Mouse (Mus musculus): ENCODE data around the gene Ctps2. TPM values are rescaled to one million over a fixed set of nuclear protein-coding genes. Genes with fewer than 3 reads are reported as not detected.

Ctps2 gene
- polyA plus RNA-seq, 1 experiment from 2014 or later, result 73.4 TPM

- no peak overlapping the region for H3K27ac ChIP-seq (ENCODE audit: low read depth, low read length)
- no peaks in the 10 kb centered on the region for H3K4me1 ChIP-seq (replicated peaks; ENCODE audit: control insufficient read depth, insufficient read depth, low read length)
- H3K9ac ChIP-seq (ENCODE audit: low read depth, low read length), result no peak overlapping the region
- WGBS, result 83% methylated on average over 3 of the region's 3 CpGs
- H3K27me3 ChIP-seq (replicated peaks; ENCODE audit: control insufficient read depth, insufficient read depth, low read length), result no peaks in the 10 kb centered on the region
- H3K36me3 ChIP-seq (ENCODE audit: control insufficient read depth, insufficient read depth, low read length), result no peaks in the 10 kb centered on the region
- H3K4me3 ChIP-seq (ENCODE audit: low read depth, low read length), result no peak overlapping the region
- no peaks in the 10 kb centered on the region for H3K9me3 ChIP-seq (ENCODE audit: control insufficient read depth, low read length)
- ATAC-seq (replicated peaks; ENCODE audit: low FRiP score), result no peak
- DNase-seq (ENCODE audit: low spot score), result no peak
- H3K4me2 ChIP-seq, result no peak overlapping the region
These were observed 56.9 kb downstream of the Ctps2 start for GRCm38 (mm10) chrX:162957921-162958320.

DNA sequence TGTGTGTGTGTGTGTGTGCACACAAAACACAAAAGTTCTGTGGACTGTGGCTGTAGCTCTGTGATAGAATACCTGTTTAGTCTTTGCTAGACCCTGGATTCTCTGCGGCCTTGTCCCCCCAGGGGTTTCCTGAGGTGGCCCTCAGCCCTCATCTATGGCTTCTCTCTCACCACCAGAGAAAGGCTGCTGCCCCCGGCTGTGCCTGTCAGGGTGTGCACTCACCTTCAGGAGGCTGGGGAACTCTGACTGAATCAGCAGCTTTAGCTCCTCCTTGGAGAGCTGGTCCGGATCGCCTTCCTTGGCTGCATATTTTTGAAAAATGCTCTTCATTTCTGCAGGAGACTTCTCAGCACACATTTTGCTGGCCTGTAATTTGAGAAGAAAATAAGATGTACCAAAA is 62.8 kb downstream of the Ctps2 start:
- H3K4me1 ChIP-seq (replicated peaks; ENCODE audit: control insufficient read depth, insufficient read depth, low read length), result no peaks in the 10 kb centered on the region
- 67% methylated on average over 4 of the region's 4 CpGs for WGBS
- ATAC-seq (replicated peaks; ENCODE audit: low FRiP score) (no peak), DNase-seq (ENCODE audit: low spot score) (no peak)
- H3K9ac ChIP-seq (ENCODE audit: low read depth, low read length), result no peak overlapping the region
- no peak overlapping the region for H3K27ac ChIP-seq (ENCODE audit: low read depth, low read length)
- no peaks in the 10 kb centered on the region for H3K36me3 ChIP-seq (ENCODE audit: control insufficient read depth, insufficient read depth, low read length)
- H3K9me3 ChIP-seq (ENCODE audit: control insufficient read depth, low read length), result no peaks in the 10 kb centered on the region
- no peak overlapping the region for H3K4me3 ChIP-seq (ENCODE audit: low read depth, low read length)
- no peak overlapping the region for H3K4me2 ChIP-seq
- 0 out of 2 replicates have a peak, but pooled peaks cover 3% of the 10 kb centered on the region for H3K27me3 ChIP-seq (replicated peaks; ENCODE audit: control insufficient read depth, insufficient read depth, low read length)

- no peaks in the 10 kb centered on the region for H3K36me3 ChIP-seq (ENCODE audit: control insufficient read depth, insufficient read depth, low read length)
- no peaks in the 10 kb centered on the region for H3K4me1 ChIP-seq (replicated peaks; ENCODE audit: control insufficient read depth, insufficient read depth, low read length)
- no peak within 1 kb of the TSS for H3K4me3 ChIP-seq (ENCODE audit: low read depth, low read length)
- H3K9ac ChIP-seq (ENCODE audit: low read depth, low read length), result no peak within 1 kb of the TSS
- no peak within 1 kb of the TSS for H3K27ac ChIP-seq (ENCODE audit: low read depth, low read length)
- no peak within 1 kb of the TSS for H3K4me2 ChIP-seq
- no peak for ATAC-seq (replicated peaks; ENCODE audit: low FRiP score)
- H3K9me3 ChIP-seq (ENCODE audit: control insufficient read depth, low read length), result no peaks in the 10 kb centered on the region
- 0 out of 2 replicates have a peak, but pooled peaks cover 3% of the 10 kb centered on the region for H3K27me3 ChIP-seq (replicated peaks; ENCODE audit: control insufficient read depth, insufficient read depth, low read length)
- WGBS, result 40% methylated on average over 3 of the region's 3 CpGs
- DNase-seq (ENCODE audit: low spot score), result no peak
These were observed 63.3 kb downstream of the Ctps2 start, which contains the start of gene S100g for GRCm38 (mm10) chrX:162964383-162964782. Gene S100g, minus strand, starts transcription at chrX:162964599.

DNA sequence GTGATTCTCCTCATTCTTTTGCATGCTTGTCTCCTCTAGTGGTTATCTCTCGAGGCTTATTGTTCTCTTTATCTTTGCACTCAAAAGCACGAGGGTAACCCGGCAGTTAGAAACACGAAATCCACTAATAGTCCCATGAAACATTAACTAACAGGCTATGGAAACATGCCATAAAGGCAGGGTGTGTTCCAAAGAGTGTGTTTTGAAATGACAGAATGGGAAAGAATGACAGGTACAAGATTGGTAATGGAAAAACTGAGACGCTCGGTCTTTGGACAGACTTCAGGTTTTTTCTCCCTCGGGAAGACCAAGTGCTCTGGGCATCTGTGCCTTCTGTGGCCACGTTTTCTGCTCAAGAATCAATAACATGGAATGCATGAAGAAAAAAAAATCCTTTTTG is 66.4 kb downstream of the Ctps2 start:
- ATAC-seq (replicated peaks; ENCODE audit: low FRiP score) (no peak), DNase-seq (ENCODE audit: low spot score) (no peak)
- no peak overlapping the region for H3K4me3 ChIP-seq (ENCODE audit: low read depth, low read length)
- H3K27me3 ChIP-seq (replicated peaks; ENCODE audit: control insufficient read depth, insufficient read depth, low read length), result 0 out of 2 replicates have a peak, but pooled peaks cover 3% of the 10 kb centered on the region
- no peaks in the 10 kb centered on the region for H3K4me1 ChIP-seq (replicated peaks; ENCODE audit: control insufficient read depth, insufficient read depth, low read length)
- no peaks in the 10 kb centered on the region for H3K9me3 ChIP-seq (ENCODE audit: control insufficient read depth, low read length)
- H3K4me2 ChIP-seq, result no peak overlapping the region
- H3K27ac ChIP-seq (ENCODE audit: low read depth, low read length), result no peak overlapping the region
- 67% methylated on average over 8 of the region's 8 CpGs for WGBS
- no peaks in the 10 kb centered on the region for H3K36me3 ChIP-seq (ENCODE audit: control insufficient read depth, insufficient read depth, low read length)
- no peak overlapping the region for H3K9ac ChIP-seq (ENCODE audit: low read depth, low read length)

GRCm38 (mm10) chrX:162976194-162976593 is 75.2 kb downstream of the Ctps2 start:
- no peak overlapping the region for H3K27ac ChIP-seq (ENCODE audit: low read depth, low read length)
- no peaks in the 10 kb centered on the region; the same call in 1 of the 2 replicates for H3K36me3 ChIP-seq (ENCODE audit: control insufficient read depth, insufficient read depth, low read length)
- H3K4me3 ChIP-seq (ENCODE audit: low read depth, low read length), result no peak overlapping the region
- H3K4me2 ChIP-seq, result no peak overlapping the region
- H3K4me1 ChIP-seq (replicated peaks; ENCODE audit: control insufficient read depth, insufficient read depth, low read length), result no peaks in the 10 kb centered on the region
- ATAC-seq (replicated peaks; ENCODE audit: low FRiP score), result no peak
- H3K9ac ChIP-seq (ENCODE audit: low read depth, low read length), result no peak overlapping the region
- no peaks in the 10 kb centered on the region for H3K9me3 ChIP-seq (ENCODE audit: control insufficient read depth, low read length)
- 50% methylated on average over 3 of the region's 3 CpGs for WGBS
- no peak for DNase-seq (ENCODE audit: low spot score)
- no peaks in the 10 kb centered on the region for H3K27me3 ChIP-seq (replicated peaks; ENCODE audit: control insufficient read depth, insufficient read depth, low read length)

DNA sequence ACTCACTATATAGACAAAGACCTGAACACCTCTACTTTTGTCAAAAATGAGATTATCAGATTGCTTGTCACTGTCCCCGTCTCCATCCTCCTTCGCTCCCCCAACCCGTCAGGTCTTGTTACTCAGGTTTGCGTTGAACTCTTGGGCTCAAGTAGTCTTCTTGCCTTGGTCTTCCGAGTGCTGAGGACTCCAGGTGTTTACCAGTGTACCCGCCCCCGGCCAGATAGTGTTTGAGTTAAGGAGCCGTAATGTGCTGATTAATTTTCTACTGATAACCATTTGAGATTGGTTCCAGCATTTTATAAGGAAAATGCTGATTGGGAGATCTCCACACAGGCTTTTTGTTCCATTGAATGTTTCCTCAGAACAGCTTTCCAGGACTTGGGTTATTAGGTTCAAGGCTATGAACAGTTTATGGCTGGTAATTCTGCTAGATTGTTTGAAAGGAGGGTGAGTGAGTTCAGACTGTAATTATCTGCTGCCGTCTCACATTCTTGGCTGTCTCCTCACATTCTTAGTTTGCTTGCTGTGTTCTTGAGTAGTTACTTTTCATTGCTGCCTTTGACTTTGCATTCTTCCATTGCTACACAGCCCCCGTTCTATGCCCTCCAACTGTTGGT is 85.9 kb downstream of the Ctps2 start:
- H3K4me2 ChIP-seq, result no peak overlapping the region
- H3K27ac ChIP-seq (ENCODE audit: low read depth, low read length), result no peak overlapping the region
- ATAC-seq (replicated peaks; ENCODE audit: low FRiP score) (no peak), DNase-seq (ENCODE audit: low spot score) (no peak)
- H3K9ac ChIP-seq (ENCODE audit: low read depth, low read length), result no peak overlapping the region
- H3K9me3 ChIP-seq (ENCODE audit: control insufficient read depth, low read length), result no peaks in the 10 kb centered on the region
- no peaks in the 10 kb centered on the region for H3K36me3 ChIP-seq (ENCODE audit: control insufficient read depth, insufficient read depth, low read length)
- H3K4me3 ChIP-seq (ENCODE audit: low read depth, low read length), result no peak overlapping the region
- no peaks in the 10 kb centered on the region for H3K4me1 ChIP-seq (replicated peaks; ENCODE audit: control insufficient read depth, insufficient read depth, low read length)
- no peaks in the 10 kb centered on the region for H3K27me3 ChIP-seq (replicated peaks; ENCODE audit: control insufficient read depth, insufficient read depth, low read length)
- 94% methylated on average over 10 of the region's 10 CpGs for WGBS

- ATAC-seq (replicated peaks; ENCODE audit: low FRiP score) (no peak), DNase-seq (ENCODE audit: low spot score) (no peak)
- Histone ChIP-seq H3K9ac (ENCODE audit: low read depth, low read length) (no peak overlapping the region), H3K27ac (ENCODE audit: low read depth, low read length) (no peak overlapping the region), H3K36me3 (ENCODE audit: control insufficient read depth, insufficient read depth, low read length) (no peaks in the 10 kb centered on the region), H3K4me1 (replicated peaks; ENCODE audit: control insufficient read depth, insufficient read depth, low read length) (no peaks in the 10 kb centered on the region), H3K9me3 (ENCODE audit: control insufficient read depth, low read length) (no peaks in the 10 kb centered on the region), H3K4me3 (ENCODE audit: low read depth, low read length) (no peak overlapping the region), H3K4me2 (no peak overlapping the region), H3K27me3 (replicated peaks; ENCODE audit: control insufficient read depth, insufficient read depth, low read length) (no peaks in the 10 kb centered on the region)
- 82% methylated on average over 4 of the region's 4 CpGs for WGBS
These were observed 90.4 kb downstream of the Ctps2 start for GRCm38 (mm10) chrX:162991396-162991795.

DNA sequence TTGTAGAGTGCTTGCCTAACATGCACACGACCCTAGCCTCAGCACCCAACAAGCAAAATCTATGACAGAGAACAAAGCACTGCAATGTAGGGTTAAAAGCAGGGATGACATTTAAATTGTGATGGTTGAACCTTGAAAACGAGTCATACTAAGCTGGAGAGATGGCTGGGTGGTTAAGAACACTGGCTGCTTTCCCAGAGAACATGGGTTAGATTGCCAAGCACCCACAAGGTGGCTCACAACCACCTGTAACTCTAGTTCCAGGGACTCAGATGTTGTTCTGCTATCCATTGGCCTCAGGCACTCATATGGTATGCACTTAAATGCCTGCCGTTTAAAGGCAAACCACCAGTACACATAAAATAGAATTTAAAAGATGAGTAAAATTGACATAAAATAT is 91.1 kb downstream of the Ctps2 start:
- DNase-seq (ENCODE audit: low spot score), result no peak
- Histone ChIP-seq H3K9me3 (ENCODE audit: control insufficient read depth, low read length) (no peaks in the 10 kb centered on the region), H3K27me3 (replicated peaks; ENCODE audit: control insufficient read depth, insufficient read depth, low read length) (no peaks in the 10 kb centered on the region), H3K27ac (ENCODE audit: low read depth, low read length) (no peak overlapping the region), H3K4me1 (replicated peaks; ENCODE audit: control insufficient read depth, insufficient read depth, low read length) (no peaks in the 10 kb centered on the region), H3K36me3 (ENCODE audit: control insufficient read depth, insufficient read depth, low read length) (no peaks in the 10 kb centered on the region), H3K4me2 (no peak overlapping the region), H3K4me3 (ENCODE audit: low read depth, low read length) (no peak overlapping the region), H3K9ac (ENCODE audit: low read depth, low read length) (no peak overlapping the region)
- 73% methylated on average over 3 of the region's 3 CpGs for WGBS
- ATAC-seq (replicated peaks; ENCODE audit: low FRiP score), result no peak

- H3K4me2 ChIP-seq, result no peak overlapping the region
- no peak overlapping the region for H3K4me3 ChIP-seq (ENCODE audit: low read depth, low read length)
- DNase-seq (ENCODE audit: low spot score), result no peak
- ATAC-seq (replicated peaks; ENCODE audit: low FRiP score), result no peak
- H3K9ac ChIP-seq (ENCODE audit: low read depth, low read length), result no peak overlapping the region
- no peaks in the 10 kb centered on the region for H3K36me3 ChIP-seq (ENCODE audit: control insufficient read depth, insufficient read depth, low read length)
- H3K9me3 ChIP-seq (ENCODE audit: control insufficient read depth, low read length), result no peaks in the 10 kb centered on the region
- H3K27me3 ChIP-seq (replicated peaks; ENCODE audit: control insufficient read depth, insufficient read depth, low read length), result no peaks in the 10 kb centered on the region; the same call in 1 of the 2 replicates
- H3K4me1 ChIP-seq (replicated peaks; ENCODE audit: control insufficient read depth, insufficient read depth, low read length), result no peaks in the 10 kb centered on the region
- no peak overlapping the region for H3K27ac ChIP-seq (ENCODE audit: low read depth, low read length)
These were observed 126.8 kb downstream of the Ctps2 start for GRCm38 (mm10) chrX:163027864-163028263.
